In genomic region chr3:89123313-89123712, GRCm38 (mm10) we compare ENCODE assay signal across 18 mouse cellular contexts. TPM values are rescaled to one million over a fixed set of nuclear protein-coding genes. Genes with fewer than 3 reads are reported as not detected.
DNase-seq lines count a peak whose midpoint lies in the region; ATAC-seq and TF ChIP-seq lines count a peak whose summit lies in the region.
"Had no signal": no experiment of that assay in that cellular context is flagged by ENCODE, and none has a peak within 500 bp of the region (broad histone marks: within the 10 kb centered on the region; RNA-seq: fewer than 3 reads in every experiment).

No protein-coding gene starts in this region.

- no peak overlapping the region for H3K4me2 ChIP-seq in heart, postnatal 0 days (ENCODE audit: low read depth, low read length)
- H3K4me2 ChIP-seq: hindbrain, embryonic 15.5 days; liver, embryonic 11.5 days had no signal

- TF ChIP-seq CTCF in heart, postnatal 0 days (IDR thresholded peaks at IDR 0.05; ENCODE audit: low read depth), result no peak
- no peak for TF ChIP-seq CTCF in layer of hippocampus, adult 2 months (conservative IDR thresholded peaks at IDR 0.05)

- H3K4me3 ChIP-seq in heart, postnatal 0 days (ENCODE audit: low read depth, low read length), result no peak overlapping the region
- H3K4me3 ChIP-seq in heart, embryonic 10.5 days, result no peak overlapping the region
- H3K4me3 ChIP-seq in layer of hippocampus, adult 2 months, result no peak overlapping the region
- H3K4me3 ChIP-seq: forebrain, embryonic 10.5 days; hindbrain, embryonic 15.5 days; left cerebral cortex, adult 2 months; megakaryocyte, embryonic 14.5 days had no signal

- H3K27me3 ChIP-seq in heart, postnatal 0 days (ENCODE audit: control insufficient read depth, insufficient read depth, low read length), result no peaks in the 10 kb centered on the region
- H3K27me3 ChIP-seq in heart, embryonic 10.5 days (ENCODE audit: insufficient read depth, poor library complexity, severe bottlenecking), result no peaks in the 10 kb centered on the region
- H3K27me3 ChIP-seq: hindbrain, embryonic 15.5 days had no signal

- H3K9me3 ChIP-seq in heart, postnatal 0 days (replicated peaks; ENCODE audit: control insufficient read depth, low read length), result no peaks in the 10 kb centered on the region
- no peaks in the 10 kb centered on the region for H3K9me3 ChIP-seq in heart, embryonic 10.5 days
- H3K9me3 ChIP-seq: forebrain, embryonic 10.5 days; hindbrain, embryonic 15.5 days; megakaryocyte, embryonic 14.5 days had no signal

- no peak for DNase-seq in heart, postnatal 0 days (ENCODE audit: low spot score)
- DNase-seq in heart, embryonic 10.5 days (ENCODE audit: low spot score), result no peak
- peak; percentile 27 for DNase-seq in urinary bladder, postnatal 25 days (ENCODE audit: low spot score)
- no peak for DNase-seq in urinary bladder, postnatal 10 days (ENCODE audit: low spot score)
- peak; percentile 47 for DNase-seq in gastrocnemius, postnatal 25 days
- peak; percentile 88 for DNase-seq in yolk sac, embryonic 10.5 days (ENCODE audit: low spot score)
- no peak for DNase-seq in layer of hippocampus, adult 2 months (ENCODE audit: low spot score in 2 of 2)
- no peak for DNase-seq in c-Kit-positive CD71-positive TER-119-positive erythroid progenitor cells, embryonic 14.5 days (ENCODE audit: low spot score)
- DNase-seq: cerebellum, adult 2 months; kidney, postnatal 14 days; retina, postnatal 1 day; thymus, postnatal 14 days had no signal

- no peak overlapping the region for H3K27ac ChIP-seq in heart, postnatal 0 days (ENCODE audit: low read depth)
- no peak overlapping the region for H3K27ac ChIP-seq in heart, embryonic 10.5 days
- no peak overlapping the region for H3K27ac ChIP-seq in layer of hippocampus, adult 2 months
- H3K27ac ChIP-seq: forebrain, embryonic 10.5 days; hindbrain, embryonic 15.5 days; left cerebral cortex, adult 2 months had no signal

- no peak overlapping the region for H3K9ac ChIP-seq in heart, postnatal 0 days (replicated peaks; ENCODE audit: low read depth, low read length)
- H3K9ac ChIP-seq: hindbrain, embryonic 15.5 days had no signal

- no peaks in the 10 kb centered on the region for H3K36me3 ChIP-seq in heart, postnatal 0 days (replicated peaks; ENCODE audit: control insufficient read depth, insufficient read depth, low read length)
- H3K36me3 ChIP-seq in heart, embryonic 10.5 days, result no peaks in the 10 kb centered on the region
- H3K36me3 ChIP-seq: forebrain, embryonic 10.5 days; hindbrain, embryonic 15.5 days had no signal

- ATAC-seq in heart, postnatal 0 days (ENCODE audit: insufficient read depth, low read depth), result peak; percentile 63

- WGBS in heart, postnatal 0 days, result 57% methylated on average over 2 of the region's 2 CpGs
- 69% methylated on average over 2 of the region's 2 CpGs for WGBS in heart, embryonic 10.5 days

- H3K4me1 ChIP-seq in heart, postnatal 0 days (ENCODE audit: control insufficient read depth, insufficient read depth), result peaks cover 9% of the 10 kb centered on the region
- 0 out of 2 replicates have a peak, but pooled peaks cover 4% of the 10 kb centered on the region for H3K4me1 ChIP-seq in heart, embryonic 10.5 days
- H3K4me1 ChIP-seq: forebrain, embryonic 10.5 days; hindbrain, embryonic 15.5 days had no signal

- TF ChIP-seq EP300 in heart, postnatal 0 days (IDR thresholded peaks at IDR 0.05; ENCODE audit: low read depth), result no peak

RNA-seq across cellular contexts. Expression of gene Pklr, which starts 12.6 kb away (rescaled TPM):
- not detected in 2 replicates for total RNA-seq in heart, postnatal 0 days (2014; rRNA removed; ENCODE audit: low replicate concordance)
- 0.04 TPM in 1 of 2 replicates, not detected in the other for polyA plus RNA-seq in heart, postnatal 0 days (2015; fragmentation: Nextera tagmentation; extraction: Ambion mirVana)
- 12.4 and 14.7 TPM in 2 replicates for polyA plus RNA-seq in heart, embryonic 10.5 days (2016; fragmentation: Nextera tagmentation; extraction: Ambion mirVana)
- total RNA-seq in gastrocnemius, postnatal 25 days (2021), result not detected
- not detected for total RNA-seq in layer of hippocampus, adult 2 months (2021)
- total RNA-seq: left cerebral cortex, adult 2 months had no signal

RNA-seq across cellular contexts. Expression of gene Fdps, which starts 21.6 kb away (rescaled TPM):
- total RNA-seq in heart, postnatal 0 days (2014; rRNA removed; ENCODE audit: low replicate concordance), result 111 and 131 TPM in 2 replicates
- polyA plus RNA-seq in heart, postnatal 0 days (2015; fragmentation: Nextera tagmentation; extraction: Ambion mirVana), result 72.8 and 81.1 TPM in 2 replicates
- polyA plus RNA-seq in heart, embryonic 10.5 days (2016; fragmentation: Nextera tagmentation; extraction: Ambion mirVana), result 220 and 253 TPM in 2 replicates
- total RNA-seq in gastrocnemius, postnatal 25 days (2021), result 10 to 100 TPM; 26.0 to 27.8 TPM
- total RNA-seq in layer of hippocampus, adult 2 months (2021), result 10 to 100 TPM; 72.5 to 78.4 TPM

RNA-seq across cellular contexts. Expression of gene Gm43738, which starts 22.4 kb away (rescaled TPM):
- not detected in 2 replicates for total RNA-seq in heart, postnatal 0 days (2014; rRNA removed; ENCODE audit: low replicate concordance)
- polyA plus RNA-seq in heart, postnatal 0 days (2015; fragmentation: Nextera tagmentation; extraction: Ambion mirVana), result not detected in 2 replicates
- not detected in 2 replicates for polyA plus RNA-seq in heart, embryonic 10.5 days (2016; fragmentation: Nextera tagmentation; extraction: Ambion mirVana)
- total RNA-seq in gastrocnemius, postnatal 25 days (2021), result not detected
- under 1 TPM in 1 of 2 experiments, not detected in 1; 0.18 TPM for total RNA-seq in layer of hippocampus, adult 2 months (2021)
- total RNA-seq: left cerebral cortex, adult 2 months had no signal
- polyA plus RNA-seq: cerebellum, adult 2 months; forebrain, embryonic 10.5 days; gonadal fat pad, adult 2 months; hindbrain, embryonic 15.5 days; liver, embryonic 11.5 days had no signal

RNA-seq across cellular contexts. Expression of gene Rusc1, which starts 30.2 kb away (rescaled TPM):
- total RNA-seq in heart, postnatal 0 days (2014; rRNA removed; ENCODE audit: low replicate concordance), result 8.7 and 9.8 TPM in 2 replicates
- polyA plus RNA-seq in heart, postnatal 0 days (2015; fragmentation: Nextera tagmentation; extraction: Ambion mirVana), result 8.5 and 8.6 TPM in 2 replicates
- 10.1 and 11.6 TPM in 2 replicates for polyA plus RNA-seq in heart, embryonic 10.5 days (2016; fragmentation: Nextera tagmentation; extraction: Ambion mirVana)
- total RNA-seq in gastrocnemius, postnatal 25 days (2021), result 10 to 100 TPM; 17.7 to 19.6 TPM
- 100 to 1,000 TPM; 136 to 139 TPM for total RNA-seq in layer of hippocampus, adult 2 months (2021)

RNA-seq across cellular contexts. Expression of gene Hcn3, which starts 36.7 kb away (rescaled TPM):
- total RNA-seq in heart, postnatal 0 days (2014; rRNA removed; ENCODE audit: low replicate concordance), result 1.1 TPM in 1 of 2 replicates, not detected in the other
- 0.15 and 0.32 TPM in 2 replicates for polyA plus RNA-seq in heart, postnatal 0 days (2015; fragmentation: Nextera tagmentation; extraction: Ambion mirVana)
- polyA plus RNA-seq in heart, embryonic 10.5 days (2016; fragmentation: Nextera tagmentation; extraction: Ambion mirVana), result 0.77 and 0.85 TPM in 2 replicates
- total RNA-seq in gastrocnemius, postnatal 25 days (2021), result under 1 TPM in 1 of 2 experiments, not detected in 1; 0.43 TPM
- total RNA-seq in layer of hippocampus, adult 2 months (2021), result 10 to 100 TPM; 10.2 to 13.3 TPM

Comparison
In these comparisons a context has a peak if more than half of its experiments do, and no peak if none do; other contexts are left out.
1. DNase-seq: peak in urinary bladder, postnatal 25 days (single experiment), gastrocnemius, postnatal 25 days (single experiment) and yolk sac, embryonic 10.5 days (single experiment); none in heart, postnatal 0 days (single experiment), heart, embryonic 10.5 days (single experiment), urinary bladder, postnatal 10 days (single experiment), layer of hippocampus, adult 2 months (0 of 2) and c-Kit-positive CD71-positive TER-119-positive erythroid progenitor cells, embryonic 14.5 days (single experiment).